Mouse (Mus musculus) left cerebral cortex, postnatal 25 days (tissue): ENCODE data around the gene Tns3. TPM values are rescaled to one million over a fixed set of nuclear protein-coding genes. Genes with fewer than 3 reads are reported as not detected.
"Not testable (repeated sequence)": the region's sequence is repeated elsewhere in the genome, so short reads cannot be mapped to it uniquely, and the experiment has no call there.

Source experiments
- DNase-seq, 2 experiments: peaks; one replicate each; pipeline ENCODE4 v3.0.0; 2022; ENCODE audit warnings: low spot score in 2 of 2, mixed read lengths in 1 of 2
- intact Hi-C: fragments of 180-260 bp; cut with DNase I; formaldehyde crosslinking; loops from one replicate; pipeline ENCODE4 v1.15.1; 2025
- total RNA-seq, 2 experiments: library from RNA; stranded (reverse); gene quantifications; 2 replicates each; pipeline ENCODE4 v1.2.3; 2021

Gene Tns3
- total RNA-seq, 2 experiments from 2014 or later, result 34.9 to 38.3 TPM

DNA sequence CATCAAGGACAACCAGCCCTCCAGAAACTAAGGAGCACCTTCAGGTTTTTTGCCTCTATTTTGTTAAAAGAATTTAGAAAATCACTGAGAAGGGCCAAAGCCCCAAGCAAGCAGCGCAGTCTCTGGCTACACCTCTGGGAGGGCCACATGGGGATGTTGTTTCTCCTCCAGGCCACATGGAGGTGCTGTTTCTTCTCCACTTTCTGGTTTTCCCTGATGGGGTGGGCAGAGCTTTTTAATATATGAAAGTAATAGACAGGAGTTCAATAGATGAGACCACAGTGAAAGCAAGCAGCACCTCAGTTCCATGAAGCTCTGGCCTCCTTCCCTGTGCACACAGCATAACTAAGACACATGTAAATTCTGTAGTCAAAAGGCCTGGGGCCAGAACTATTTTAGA lies 118.5 kb downstream of the Tns3 start:
- DNase-seq, result no peak
- intact Hi-C loops, result loop anchor here (5.0 kb wide), 1 partner anchor 117 kb away; the partner anchor contains the start of gene Tns3

DNA sequence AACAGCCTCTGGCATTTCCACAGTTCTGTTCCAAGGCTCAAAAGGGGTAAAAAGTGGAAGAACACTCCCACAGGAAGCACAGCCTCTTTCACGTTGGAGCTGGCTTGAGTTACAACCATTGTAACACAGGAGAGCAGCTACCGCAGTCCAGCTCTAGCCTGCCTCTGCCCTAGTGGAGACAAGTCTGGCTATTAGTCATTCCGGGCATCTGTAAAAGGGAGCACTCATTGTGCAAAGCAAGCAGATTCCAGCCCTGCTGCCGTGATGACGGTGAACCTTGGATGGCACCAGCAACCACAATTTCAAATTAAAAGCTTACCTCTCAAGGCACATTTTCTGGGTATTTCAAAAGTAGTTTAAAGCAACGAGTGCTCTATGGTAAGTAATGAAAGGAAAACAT lies 120.0 kb downstream of the Tns3 start:
- intact Hi-C loops, result no loop called here
- no peak for DNase-seq

GRCm38 (mm10) chr11:8541222-8541815 lies 123.0 kb downstream of the Tns3 start:
- no peak for DNase-seq
- intact Hi-C loops, result no loop called here

GRCm38 (mm10) chr11:8539593-8540265 lies 124.6 kb downstream of the Tns3 start:
- intact Hi-C loops, result no loop called here
- DNase-seq, result no peak

- DNase-seq, result no peak
- intact Hi-C loops, result no loop called here
Observed at GRCm38 (mm10) chr11:8537013-8537614, 127.2 kb downstream of the Tns3 start.

- intact Hi-C loops, result loop anchor here (1.0 to 2.0 kb wide), 4 partner anchors 326 to 602 kb away; no protein-coding TSS in a partner anchor
- peak; percentile 75 to 80 for DNase-seq
Observed at GRCm38 (mm10) chr11:8534893-8535292, 129.4 kb downstream of the Tns3 start.

DNA sequence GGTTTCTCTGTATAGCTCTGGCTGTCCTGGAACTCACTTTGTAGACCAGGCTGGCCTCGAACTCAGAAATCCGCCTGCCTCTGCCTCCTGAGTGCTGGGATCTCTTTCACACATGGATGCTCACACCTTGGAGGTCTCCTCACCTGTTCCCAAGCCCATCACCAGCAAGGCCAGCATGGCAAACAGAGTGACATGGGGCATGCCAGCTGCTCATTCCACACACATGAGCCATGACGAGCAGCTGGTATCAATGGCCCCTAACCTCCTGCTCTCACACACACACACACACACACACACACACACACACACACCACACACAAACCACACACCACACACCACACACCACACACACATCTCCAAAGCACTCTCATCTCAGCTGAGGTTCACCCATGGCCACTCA lies 131.6 kb downstream of the Tns3 start:
- DNase-seq, intact Hi-C loops: not testable (repeated sequence)

- DNase-seq, result peak in 1 of 2 experiments; percentile 13
- intact Hi-C loops, result no loop called here
Observed at GRCm38 (mm10) chr11:8532112-8532747, 132.1 kb downstream of the Tns3 start.

DNA sequence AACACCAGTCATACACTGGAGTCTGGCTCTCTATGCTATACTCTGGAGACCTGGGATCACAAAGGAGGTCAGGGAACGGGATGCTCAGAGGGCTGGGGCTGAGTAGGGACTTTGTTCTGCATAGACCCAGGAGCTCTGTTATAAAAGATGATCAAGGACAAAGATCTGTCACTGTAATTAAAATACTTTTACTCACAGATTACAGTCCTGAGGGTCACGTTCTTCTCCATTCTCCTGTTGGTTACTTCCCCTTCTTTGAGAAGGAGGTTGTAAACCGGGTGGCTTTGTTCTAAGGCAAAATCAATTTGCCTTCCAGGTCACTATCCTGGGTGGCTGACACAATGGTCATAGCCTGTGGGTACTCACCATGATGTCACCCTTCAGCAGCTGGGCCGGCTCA lies 133.8 kb downstream of the Tns3 start:
- intact Hi-C loops, result no loop called here

GRCm38 (mm10) chr11:8530036-8530435 lies 134.3 kb downstream of the Tns3 start:
- intact Hi-C loops, result no loop called here

More for the DNA sequence above, 133.8 kb downstream of the Tns3 start:
- DNase-seq, result no peak

DNA sequence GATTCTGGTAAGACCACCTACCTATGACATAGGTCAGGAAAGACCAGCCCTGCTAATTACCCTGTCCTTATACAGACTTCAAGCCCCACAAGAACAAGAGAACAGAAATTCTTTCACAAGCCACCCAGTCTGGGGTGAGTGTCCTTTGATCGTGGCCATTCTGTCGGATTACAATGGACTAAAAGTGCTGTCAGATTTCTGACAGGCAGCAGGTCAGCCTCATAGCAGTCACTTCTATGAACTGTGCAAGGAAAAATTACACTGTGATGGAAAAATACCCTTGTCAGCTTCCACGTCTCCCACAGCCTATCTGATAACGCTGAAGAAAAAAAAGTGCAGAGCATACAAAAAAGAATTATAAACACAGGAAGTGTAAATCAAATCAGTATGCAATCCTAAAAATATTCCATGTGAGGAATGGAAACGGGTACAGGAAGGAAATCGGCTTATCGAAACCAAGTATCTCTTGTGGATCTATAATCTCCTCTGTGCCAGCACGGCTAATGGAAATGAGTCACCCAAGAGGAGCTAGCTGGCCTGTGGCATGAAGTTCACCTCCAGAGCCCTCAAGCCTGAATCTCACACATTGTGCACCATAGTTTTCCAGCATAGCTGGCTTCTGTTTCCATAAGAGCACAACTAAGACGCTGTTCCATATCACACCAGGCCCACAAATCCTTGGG lies 138.7 kb downstream of the Tns3 start:
- intact Hi-C loops, result no loop called here
- no peak for DNase-seq

More at GRCm38 (mm10) chr11:8530036-8530435, 134.3 kb downstream of the Tns3 start:
- DNase-seq, result no peak

- intact Hi-C loops, result loop anchor here (1.0 to 5.0 kb wide), 2 partner anchors 56 to 99 kb away; no protein-coding TSS in a partner anchor
- peak; percentile 75 to 77 for DNase-seq
Observed at GRCm38 (mm10) chr11:8523344-8524126, 140.8 kb downstream of the Tns3 start.

DNA sequence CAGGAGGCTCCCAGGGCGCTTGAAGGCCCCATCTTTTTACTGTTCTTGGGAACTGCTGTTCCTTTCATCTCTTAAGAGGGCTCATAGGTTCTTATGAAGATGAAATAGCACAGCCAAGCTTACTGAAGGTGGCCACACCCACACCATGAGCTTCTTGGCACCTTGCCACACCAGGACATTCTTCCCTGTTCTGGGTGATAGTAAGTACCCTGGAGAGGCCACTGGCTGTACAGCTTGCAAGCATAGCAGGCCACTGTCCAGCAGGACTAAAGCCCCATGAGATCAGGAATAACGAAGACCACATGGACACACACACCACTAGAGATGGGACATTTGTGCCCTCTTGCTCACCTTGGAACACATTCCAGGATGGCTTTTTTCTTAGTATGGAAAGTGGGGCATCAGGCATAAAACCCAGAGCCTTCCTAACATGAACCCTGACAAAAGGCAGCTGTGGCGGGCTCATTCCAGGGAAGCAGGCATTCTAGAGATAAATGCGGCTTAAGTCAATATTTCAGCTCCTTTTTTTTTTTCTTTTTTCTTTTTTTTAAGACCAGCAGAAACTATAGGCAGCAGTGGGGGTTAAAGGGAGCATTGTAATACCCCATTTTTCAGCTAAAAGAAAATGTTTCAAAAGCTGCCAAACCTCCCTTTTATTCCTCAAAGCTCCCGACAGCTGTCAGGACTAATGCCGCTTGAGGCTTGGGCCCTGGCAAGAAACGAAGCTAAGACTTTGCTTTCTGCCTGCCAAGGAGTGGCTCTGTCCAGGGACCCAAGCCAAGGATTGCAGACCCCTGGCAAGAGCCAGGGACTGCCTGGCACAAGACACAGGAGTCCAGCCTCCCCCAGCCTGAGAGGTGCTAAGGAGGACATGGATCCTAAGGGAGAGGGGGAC lies 150.7 kb downstream of the Tns3 start:
- peak; percentile 18 to 26 for DNase-seq
- intact Hi-C loops, result no loop called here

DNA sequence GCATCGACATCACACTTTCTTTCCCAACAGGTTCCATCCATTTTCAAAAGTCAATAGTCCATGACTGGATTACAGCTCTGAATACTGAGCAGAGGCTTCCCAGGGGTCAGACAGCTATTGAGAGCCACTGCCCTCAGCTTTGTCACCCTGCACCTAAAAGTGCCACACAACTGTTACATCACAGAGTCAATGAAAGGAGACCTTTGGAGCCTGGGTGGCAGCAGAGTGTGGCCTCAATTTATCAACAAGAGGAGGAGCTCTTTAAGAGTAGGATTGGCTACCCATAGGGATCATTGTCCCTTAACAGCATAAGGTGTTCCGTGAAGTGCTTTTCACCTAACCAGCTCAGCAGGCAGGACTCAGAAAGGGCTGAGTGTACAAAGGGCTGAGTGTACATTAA lies 154.0 kb downstream of the Tns3 start:
- DNase-seq, result no peak
- intact Hi-C loops, result no loop called here

- intact Hi-C loops, result no loop called here
- no peak for DNase-seq
Observed at GRCm38 (mm10) chr11:8509614-8510013, 154.7 kb downstream of the Tns3 start.

- intact Hi-C loops, result no loop called here
- no peak for DNase-seq
Observed at GRCm38 (mm10) chr11:8503735-8504134, 160.6 kb downstream of the Tns3 start.

- no peak for DNase-seq
- intact Hi-C loops, result no loop called here
Observed at GRCm38 (mm10) chr11:8500855-8501254, 163.5 kb downstream of the Tns3 start.

DNA sequence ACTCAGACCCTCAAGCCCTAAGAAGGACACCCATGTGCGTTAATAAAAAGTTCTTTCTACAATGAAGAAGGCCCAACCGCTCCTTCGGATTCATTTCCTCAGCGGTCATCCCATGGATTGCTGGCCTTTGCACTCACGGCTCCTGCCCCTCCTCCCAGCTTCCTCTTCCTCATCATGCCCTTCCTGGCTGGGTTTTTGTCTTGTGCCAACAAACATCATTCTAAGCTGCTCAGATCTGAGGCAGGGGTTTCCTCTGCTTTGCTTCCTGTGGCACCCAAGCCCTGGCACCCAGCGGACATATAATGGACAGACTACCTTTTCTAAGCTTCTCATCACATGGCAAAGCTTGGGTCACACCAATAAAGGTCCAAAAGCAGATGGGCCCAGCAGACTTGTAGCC lies 167.2 kb downstream of the Tns3 start:
- intact Hi-C loops, result no loop called here
- no peak for DNase-seq
